Mouse (Mus musculus) heart, embryonic 13.5 days (tissue): ENCODE results near the gene Tnfrsf14. TPM values are rescaled to one million over a fixed set of nuclear protein-coding genes. Genes with fewer than 3 reads are reported as not detected.

Experiments
- ATAC-seq: fragments of 200-750 bp; cut with Nextera tagmentation; 2 replicates; pipeline ENCODE4 v1.8.0; 2017; ENCODE audit warnings: moderate TSS enrichment; ENCODE audit not compliant: insufficient number of reproducible peaks, low FRiP score, low TSS enrichment; ENCODE audit errors: extremely low read depth
- H3K27ac ChIP-seq: fragments of 300-500 bp; sonication (generic); replicated peaks from 2 replicates; pipeline ENCODE4 v1.5.1; 2015; ENCODE audit warnings: moderate library complexity, mild to moderate bottlenecking, inconsistent platforms
- H3K27me3 ChIP-seq: fragments of 300-500 bp; sonication (generic); replicated peaks from 2 replicates; pipeline ENCODE4 v1.6.1; 2015; ENCODE audit warnings: mild to moderate bottlenecking, inconsistent platforms
- H3K36me3 ChIP-seq: fragments of 300-500 bp; sonication (generic); 2 replicates; pipeline ENCODE4 v1.6.1; 2015; ENCODE audit warnings: mild to moderate bottlenecking, inconsistent platforms
- H3K4me1 ChIP-seq: fragments of 300-500 bp; sonication (generic); 2 replicates; pipeline ENCODE4 v1.6.1; 2015; ENCODE audit warnings: inconsistent platforms
- H3K4me2 ChIP-seq: fragments of 300-500 bp; sonication (generic); 2 replicates; pipeline ENCODE4 v1.6.1; 2015; ENCODE audit warnings: inconsistent platforms, mild to moderate bottlenecking, moderate library complexity
- H3K4me3 ChIP-seq: fragments of 300-500 bp; sonication (generic); 2 replicates; pipeline ENCODE4 v1.5.1; 2015; ENCODE audit warnings: moderate library complexity, mild to moderate bottlenecking, inconsistent platforms
- H3K9ac ChIP-seq: fragments of 300-500 bp; sonication (generic); 2 replicates; pipeline ENCODE4 v1.6.1; 2015; ENCODE audit warnings: inconsistent platforms, mild to moderate bottlenecking, moderate library complexity
- H3K9me3 ChIP-seq: fragments of 300-500 bp; sonication (generic); 2 replicates; pipeline ENCODE4 v1.6.1; 2016; ENCODE audit warnings: inconsistent platforms
- WGBS: fragments of 180-500 bp; shearing (Covaris S2); methylation state at CpG from one replicate; pipeline ENCODE4 v1.1.7; 2015; ENCODE audit warnings: mixed read lengths; 5-methylcytosine and 5-hydroxymethylcytosine counted together
- polyA plus RNA-seq: library from polyadenylated mRNA; unstranded; fragments of >200 nt; fragmentation: Nextera tagmentation; extraction: Ambion mirVana; gene quantifications from 2 replicates; pipeline ENCODE4 v1.2.1, GENCODE M21; 2015

Tnfrsf14 gene
- polyA plus RNA-seq, 1 experiment from 2014 or later: 2.6 TPM

GRCm38 (mm10) chr4:154961226-154961738 is 32.9 kb upstream of the Tnfrsf14 start:
- ATAC-seq: no peak
- Histone ChIP-seq H3K36me3 (peaks cover 4% of the 10 kb centered on the region; the same call in 1 of the 2 replicates), H3K4me2 (peak overlapping the region; percentile 85), H3K27me3 (peaks cover 73% of the 10 kb centered on the region), H3K4me1 (peaks cover 61% of the 10 kb centered on the region), H3K4me3 (peak overlapping the region; percentile 56), H3K9me3 (no peaks in the 10 kb centered on the region), H3K9ac (peak overlapping the region; percentile 76), H3K27ac (no peak overlapping the region)
- under 1% methylated on average over 47 of the region's 47 CpGs for WGBS

DNA sequence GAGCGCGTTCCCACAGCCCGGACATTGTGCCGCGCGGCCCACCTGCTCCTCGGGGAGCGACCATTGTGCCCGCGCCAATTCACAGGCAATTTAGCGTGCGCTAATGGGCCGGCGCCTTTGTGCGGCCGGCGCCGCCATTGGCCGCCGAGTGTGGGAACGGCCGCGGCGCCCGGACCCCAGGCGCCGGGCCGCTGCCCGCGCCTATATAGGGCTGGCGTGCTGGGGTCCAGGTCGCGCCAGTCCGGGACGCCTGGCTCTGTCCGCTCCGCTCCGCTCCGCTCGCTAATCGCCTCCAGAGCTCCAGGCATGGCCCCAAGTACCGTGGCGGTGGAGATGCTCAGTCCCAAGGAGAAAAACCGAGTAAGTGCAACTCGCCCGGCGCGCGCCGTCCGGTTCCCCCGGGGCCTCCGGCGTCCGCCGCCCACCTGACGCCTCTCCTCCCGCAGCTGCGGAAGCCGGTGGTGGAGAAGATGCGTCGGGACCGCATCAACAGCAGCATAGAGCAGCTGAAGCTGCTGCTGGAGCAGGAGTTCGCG is 32.4 kb upstream of the Tnfrsf14 start, which contains the start of gene Hes5:
Gene Hes5, plus strand, starts transcription at position 234 of the 536 bp plus-strand sequence.
- H3K4me2 ChIP-seq: peak within 1 kb of the TSS; percentile 85
- no peaks in the 10 kb centered on the region for H3K9me3 ChIP-seq
- under 1% methylated on average over 65 of the region's 65 CpGs for WGBS
- peak within 1 kb of the TSS; percentile 76 for H3K9ac ChIP-seq
- H3K36me3 ChIP-seq: no peaks in the 10 kb centered on the region
- peaks cover 78% of the 10 kb centered on the region for H3K27me3 ChIP-seq
- no peak within 1 kb of the TSS for H3K27ac ChIP-seq
- peaks cover 55% of the 10 kb centered on the region for H3K4me1 ChIP-seq
- peak within 1 kb of the TSS; percentile 56 for H3K4me3 ChIP-seq
- ATAC-seq: no peak

DNA sequence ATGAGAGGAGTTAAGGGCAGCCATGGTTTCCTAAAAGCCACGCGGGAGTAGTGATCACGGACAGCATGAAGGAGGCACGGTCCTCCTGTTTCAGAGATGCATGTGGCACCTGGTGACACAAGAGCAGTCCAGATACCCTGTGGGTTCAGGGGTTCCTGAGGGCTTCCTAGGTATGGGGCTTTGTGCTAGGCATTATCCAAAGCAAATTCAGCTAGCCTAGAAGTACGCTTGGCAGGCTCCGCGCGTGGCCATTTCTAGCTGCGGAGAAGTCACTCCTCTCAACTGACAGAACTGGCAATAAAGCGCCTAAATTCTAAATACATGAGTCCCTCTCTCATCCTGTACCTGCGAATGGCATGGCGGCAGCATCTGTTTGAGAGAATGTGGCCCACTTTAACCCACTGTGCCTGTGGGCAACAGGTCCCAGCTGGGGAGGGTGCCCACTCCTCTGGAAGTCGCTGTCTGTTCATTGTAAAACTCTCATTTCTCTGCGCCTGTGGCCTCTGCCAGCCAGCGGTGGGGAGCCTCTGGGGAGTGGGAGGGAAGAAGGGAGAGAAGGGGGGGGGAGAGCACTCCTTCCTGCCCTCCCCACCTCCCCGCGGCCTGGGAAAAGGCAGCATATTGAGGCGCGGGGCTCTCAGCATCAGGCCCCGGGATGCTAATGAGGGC is 31.8 kb upstream of the Tnfrsf14 start:
- peaks cover 49% of the 10 kb centered on the region for H3K4me1 ChIP-seq
- peak overlapping the region; percentile 76 for H3K9ac ChIP-seq
- H3K4me3 ChIP-seq: peak overlapping the region; percentile 56
- H3K4me2 ChIP-seq: peak overlapping the region; percentile 85
- no peaks in the 10 kb centered on the region for H3K9me3 ChIP-seq
- no peak for ATAC-seq
- H3K27ac ChIP-seq: no peak overlapping the region
- H3K36me3 ChIP-seq: no peaks in the 10 kb centered on the region
- peaks cover 84% of the 10 kb centered on the region for H3K27me3 ChIP-seq
- 22% methylated on average over 20 of the region's 20 CpGs for WGBS

DNA sequence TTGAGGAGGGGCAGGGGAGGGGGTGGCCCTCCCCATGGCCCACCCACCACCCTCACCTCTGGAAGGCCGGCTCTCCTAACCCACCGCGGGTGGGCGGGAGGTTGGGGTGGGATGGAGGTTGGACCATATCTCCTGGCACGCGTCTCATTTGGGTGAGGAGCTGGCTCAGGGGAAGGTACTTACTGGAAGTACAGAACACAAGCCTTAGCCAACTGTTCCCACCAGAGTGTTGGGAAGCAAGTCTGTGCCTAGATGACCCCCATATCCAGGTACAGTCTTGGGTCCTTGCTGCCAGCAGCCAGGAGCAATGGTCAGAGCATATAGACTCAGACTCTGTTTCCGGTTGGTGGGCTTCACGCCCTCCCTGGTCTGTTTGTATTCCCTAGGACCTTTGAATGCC is 30.3 kb upstream of the Tnfrsf14 start:
- H3K4me3 ChIP-seq: peak overlapping the region; percentile 32
- H3K27me3 ChIP-seq: peaks cover 99% of the 10 kb centered on the region
- 18% methylated on average over 8 of the region's 8 CpGs for WGBS
- H3K27ac ChIP-seq: no peak overlapping the region
- no peaks in the 10 kb centered on the region for H3K9me3 ChIP-seq
- peak overlapping the region; percentile 17; the same call in 1 of the 2 replicates for H3K9ac ChIP-seq
- peaks cover 41% of the 10 kb centered on the region for H3K4me1 ChIP-seq
- H3K36me3 ChIP-seq: no peaks in the 10 kb centered on the region
- H3K4me2 ChIP-seq: peak overlapping the region; percentile 57
- no peak for ATAC-seq

GRCm38 (mm10) chr4:154958171-154958570 is 29.8 kb upstream of the Tnfrsf14 start:
- Histone ChIP-seq H3K27ac (no peak overlapping the region), H3K9me3 (no peaks in the 10 kb centered on the region), H3K4me1 (peaks cover 37% of the 10 kb centered on the region), H3K9ac (peak overlapping the region; percentile 17; the same call in 1 of the 2 replicates), H3K27me3 (peaks cover 100% of the 10 kb centered on the region), H3K4me3 (peak overlapping the region; percentile 32), H3K36me3 (no peaks in the 10 kb centered on the region), H3K4me2 (peak overlapping the region; percentile 57)
- ATAC-seq: no peak
- WGBS: 3% methylated on average over 15 of the region's 15 CpGs

- H3K36me3 ChIP-seq: no peaks in the 10 kb centered on the region
- WGBS: 44% methylated on average over 13 of the region's 13 CpGs
- no peak for ATAC-seq
- H3K4me1 ChIP-seq: peaks cover 35% of the 10 kb centered on the region
- 0 out of 2 replicates have a peak overlapping the region, but pooled peaks have one; percentile 57 for H3K4me2 ChIP-seq
- no peak overlapping the region for H3K4me3 ChIP-seq
- peaks cover 100% of the 10 kb centered on the region for H3K27me3 ChIP-seq
- H3K9me3 ChIP-seq: no peaks in the 10 kb centered on the region
- no peak overlapping the region for H3K27ac ChIP-seq
- 0 out of 2 replicates have a peak overlapping the region, but pooled peaks have one; percentile 17 for H3K9ac ChIP-seq
These were observed 29.1 kb upstream of the Tnfrsf14 start for GRCm38 (mm10) chr4:154957289-154957993.

DNA sequence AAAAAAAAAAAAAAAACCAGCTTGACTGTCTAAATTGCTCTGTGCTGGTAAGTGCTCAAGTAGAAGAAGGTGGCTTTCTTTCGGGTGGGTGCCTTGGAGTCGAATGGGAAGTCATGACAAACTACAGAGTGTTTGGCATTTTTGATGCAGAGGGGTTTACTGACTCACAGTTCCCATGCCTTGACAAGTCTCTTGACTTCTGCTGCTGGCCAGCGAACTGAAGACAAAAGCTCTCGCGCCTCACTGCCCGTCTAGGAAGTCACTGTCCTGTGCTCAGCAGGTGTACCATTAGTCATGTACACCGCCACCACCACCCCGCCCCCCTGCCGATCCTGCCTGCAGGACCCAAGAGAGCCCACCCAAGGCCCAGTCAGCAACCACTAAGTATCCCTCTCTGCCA is 28.2 kb upstream of the Tnfrsf14 start:
- no peaks in the 10 kb centered on the region for H3K36me3 ChIP-seq
- H3K27me3 ChIP-seq: peaks cover 100% of the 10 kb centered on the region
- no peak overlapping the region for H3K4me3 ChIP-seq
- no peak overlapping the region for H3K27ac ChIP-seq
- 36% methylated on average over 9 of the region's 9 CpGs for WGBS
- no peak overlapping the region for H3K9ac ChIP-seq
- H3K4me1 ChIP-seq: peaks cover 32% of the 10 kb centered on the region
- H3K9me3 ChIP-seq: no peaks in the 10 kb centered on the region
- no peak overlapping the region for H3K4me2 ChIP-seq
- ATAC-seq: no peak

- WGBS: 4% methylated on average over 26 of the region's 26 CpGs
- no peak overlapping the region for H3K27ac ChIP-seq
- no peak for ATAC-seq
- peaks cover 5% of the 10 kb centered on the region; the same call in 1 of the 2 replicates for H3K4me1 ChIP-seq
- no peaks in the 10 kb centered on the region for H3K9me3 ChIP-seq
- no peaks in the 10 kb centered on the region for H3K36me3 ChIP-seq
- H3K4me2 ChIP-seq: no peak overlapping the region
- peaks cover 98% of the 10 kb centered on the region for H3K27me3 ChIP-seq
- H3K4me3 ChIP-seq: no peak overlapping the region
- no peak overlapping the region for H3K9ac ChIP-seq
These were observed 24.3 kb upstream of the Tnfrsf14 start for GRCm38 (mm10) chr4:154952461-154953241.

- Histone ChIP-seq H3K36me3 (no peaks in the 10 kb centered on the region), H3K4me2 (no peak overlapping the region), H3K9ac (no peak overlapping the region), H3K27ac (no peak overlapping the region), H3K4me3 (no peak overlapping the region), H3K4me1 (peaks cover 13% of the 10 kb centered on the region), H3K27me3 (peaks cover 78% of the 10 kb centered on the region), H3K9me3 (no peaks in the 10 kb centered on the region)
- ATAC-seq: no peak
- 9% methylated on average over 16 of the region's 16 CpGs for WGBS
These were observed 21.2 kb upstream of the Tnfrsf14 start for GRCm38 (mm10) chr4:154949589-154949982.

- no peak for ATAC-seq
- Histone ChIP-seq H3K36me3 (no peaks in the 10 kb centered on the region), H3K4me1 (peaks cover 14% of the 10 kb centered on the region), H3K4me3 (no peak overlapping the region), H3K27ac (no peak overlapping the region), H3K9me3 (no peaks in the 10 kb centered on the region), H3K4me2 (no peak overlapping the region), H3K9ac (no peak overlapping the region), H3K27me3 (peaks cover 73% of the 10 kb centered on the region)
- WGBS: 67% methylated on average over 6 of the region's 6 CpGs
These were observed 20.7 kb upstream of the Tnfrsf14 start for GRCm38 (mm10) chr4:154948940-154949588.
